Mouse (Mus musculus) telencephalon, adult 2 months (tissue): ENCODE results near the gene Ccl17.

Source experiments
- DNase-seq: peaks from one replicate; pipeline ENCODE4 v3.0.0-alpha.2; 2011; ENCODE audit warnings: low read depth, low spot score

Gene Ccl17

DNA sequence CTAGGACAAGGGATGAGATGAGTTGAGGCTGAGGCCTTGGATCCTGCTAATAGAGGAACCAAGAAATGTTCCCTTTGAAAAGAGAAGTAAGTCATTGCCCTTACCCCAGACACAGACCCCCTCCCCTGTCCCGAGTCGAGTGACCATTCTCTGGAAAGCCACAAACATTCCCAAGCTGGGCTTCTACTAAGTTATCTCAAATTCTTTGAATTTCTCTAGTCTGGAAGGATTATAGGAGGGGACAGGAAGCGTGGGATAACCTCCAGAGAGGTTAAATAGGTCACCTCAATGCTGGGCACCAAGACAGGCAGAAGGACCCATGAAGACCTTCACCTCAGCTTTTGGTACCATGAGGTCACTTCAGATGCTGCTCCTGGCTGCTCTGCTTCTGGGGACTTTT lies at the start of gene Ccl17:
TSS of gene Ccl17 (plus strand) at position 301 of the 400 bp plus-strand sequence.
- DNase-seq = no peak

DNA sequence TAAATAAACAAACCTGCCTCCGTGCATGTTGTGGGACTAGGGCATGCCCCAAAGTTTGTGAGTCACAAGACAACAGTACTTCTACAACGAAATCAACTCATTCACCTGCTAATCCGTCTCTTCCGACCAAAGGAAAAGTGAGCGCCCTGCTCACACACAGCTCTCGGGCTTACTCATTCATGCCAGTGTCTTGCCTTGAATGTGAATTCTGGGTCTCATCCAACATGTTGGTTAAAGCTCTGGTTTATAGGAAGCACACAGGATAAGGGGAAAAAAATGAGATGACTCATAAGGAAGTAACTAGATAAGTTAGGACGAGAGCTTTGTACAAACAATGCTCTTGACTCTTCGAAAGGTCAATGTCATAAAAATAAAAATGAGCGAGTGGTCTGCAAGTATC lies 43.2 kb upstream of the Ccl17 start:
- DNase-seq = no peak

DNA sequence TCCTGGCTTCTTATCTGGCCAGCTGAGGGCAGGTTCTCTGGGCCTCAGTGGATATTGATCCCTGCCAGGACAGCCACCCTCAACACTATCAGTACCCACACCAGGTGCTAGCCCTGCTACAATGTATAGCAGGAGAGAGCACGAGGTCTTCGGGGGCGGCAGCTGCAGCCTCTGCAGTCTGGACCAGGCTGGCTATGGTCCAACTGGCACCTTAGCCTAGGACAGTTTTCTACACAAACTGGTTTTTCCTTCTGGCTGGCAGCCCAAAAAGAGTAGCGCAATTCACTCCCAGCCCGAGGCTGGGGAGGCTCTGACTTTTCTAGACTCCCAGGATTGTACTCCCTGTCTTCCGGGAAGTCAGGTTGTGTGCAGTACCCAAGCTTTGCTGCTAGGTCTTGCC lies 39.3 kb upstream of the Ccl17 start:
- DNase-seq = no peak

DNA sequence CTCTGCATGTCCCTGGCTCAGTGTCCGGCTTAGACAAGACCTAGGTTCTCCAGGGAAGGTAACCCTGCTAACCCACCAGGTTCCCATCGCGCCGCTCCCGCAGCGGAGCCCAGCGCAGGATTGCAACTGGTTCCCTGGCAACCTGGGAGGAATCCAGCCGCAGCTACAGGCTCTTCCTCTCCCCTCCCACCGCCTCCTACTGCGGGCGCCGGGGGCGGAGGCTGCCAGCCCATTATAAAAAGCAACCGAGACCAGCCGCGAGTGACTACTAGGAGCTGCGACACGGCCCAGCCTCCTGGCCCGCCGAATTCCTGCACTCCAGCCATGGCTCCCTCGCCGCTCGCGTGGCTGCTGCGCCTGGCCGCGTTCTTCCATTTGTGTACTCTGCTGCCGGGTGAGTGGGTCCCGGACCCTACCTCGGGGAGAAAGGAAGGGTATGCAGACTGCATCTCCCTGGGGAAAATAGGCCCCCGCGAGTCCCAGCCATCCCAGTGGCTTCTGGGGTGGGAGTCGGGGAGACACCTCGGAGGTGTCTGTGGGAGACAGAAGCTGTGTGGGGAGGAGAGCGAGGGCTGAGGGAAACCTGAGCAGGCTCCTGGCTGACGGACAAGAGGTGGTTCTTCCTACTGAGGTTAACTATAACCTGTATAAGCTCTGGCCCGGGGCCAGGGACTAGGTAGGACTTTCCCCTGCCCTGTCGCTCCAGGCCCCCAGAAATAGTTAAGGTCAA lies 38.1 kb upstream of the Ccl17 start, which contains the start of gene Cx3cl1:
TSS of gene Cx3cl1 (plus strand) at position 69 of the 730 bp plus-strand sequence.
- DNase-seq = peak; percentile 80

DNA sequence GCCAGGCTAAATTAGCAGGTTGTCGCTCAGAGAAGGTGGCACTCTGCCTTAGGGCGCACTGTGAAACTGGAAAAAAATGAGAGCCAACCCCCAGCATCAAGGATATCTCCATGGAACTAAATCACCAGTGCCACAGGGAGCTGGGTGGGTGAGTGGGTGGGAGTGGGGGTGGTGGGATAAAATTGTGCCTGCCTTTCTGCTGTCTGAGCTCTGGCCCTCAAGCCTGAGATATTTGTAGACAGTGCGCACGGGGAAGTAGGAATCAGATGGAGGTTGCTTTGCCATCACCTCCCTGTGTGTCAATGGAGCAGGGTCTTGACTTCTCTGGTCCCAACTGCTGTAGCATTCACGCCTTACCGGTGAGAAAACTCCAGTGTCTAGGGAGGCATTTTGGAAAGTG lies 37.2 kb upstream of the Ccl17 start:
- peak; percentile 79 for DNase-seq

DNA sequence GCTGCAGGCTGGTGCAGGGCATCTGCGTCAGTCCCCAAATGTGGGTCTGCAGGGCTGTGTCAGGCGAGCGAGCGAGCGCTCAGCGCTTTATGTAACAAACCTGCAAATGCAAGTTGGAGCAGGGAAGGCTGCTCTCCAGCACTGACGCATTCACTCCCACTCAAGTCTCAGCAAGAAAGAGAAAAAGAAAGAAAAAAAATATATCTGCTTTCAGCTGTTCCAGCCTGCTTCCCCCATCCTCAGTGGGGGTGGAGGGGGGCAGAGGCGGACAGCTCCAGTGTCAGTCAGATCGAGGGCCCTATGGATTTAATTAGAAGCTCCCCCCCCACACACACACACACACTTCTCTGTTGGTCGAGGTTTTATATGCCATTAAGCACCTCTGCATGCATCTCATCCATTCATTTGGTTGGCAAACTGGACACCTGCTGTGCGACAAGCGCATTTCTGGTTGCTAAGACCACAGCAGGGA lies 36.5 kb upstream of the Ccl17 start:
- peak; percentile 97 for DNase-seq

DNA sequence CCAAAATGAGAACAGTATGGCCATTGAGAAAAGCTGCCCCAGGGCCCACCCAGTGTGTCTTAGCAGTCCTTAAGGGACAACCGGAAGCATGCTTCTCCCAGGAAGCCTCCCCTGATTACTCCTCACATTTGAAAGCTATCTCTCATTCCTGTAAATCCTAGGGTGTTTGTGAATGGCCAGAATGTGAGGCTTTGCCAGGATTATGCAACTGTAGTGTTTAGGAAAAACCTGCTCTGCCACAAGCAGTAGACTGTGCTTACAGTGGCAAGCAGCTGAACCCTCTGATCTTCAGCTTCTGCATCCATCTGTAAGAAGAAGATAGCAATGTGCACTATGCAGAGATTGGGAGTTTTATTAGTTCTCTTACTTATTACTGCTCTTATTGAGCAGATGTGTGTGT lies 35.7 kb upstream of the Ccl17 start:
- DNase-seq = no peak

DNA sequence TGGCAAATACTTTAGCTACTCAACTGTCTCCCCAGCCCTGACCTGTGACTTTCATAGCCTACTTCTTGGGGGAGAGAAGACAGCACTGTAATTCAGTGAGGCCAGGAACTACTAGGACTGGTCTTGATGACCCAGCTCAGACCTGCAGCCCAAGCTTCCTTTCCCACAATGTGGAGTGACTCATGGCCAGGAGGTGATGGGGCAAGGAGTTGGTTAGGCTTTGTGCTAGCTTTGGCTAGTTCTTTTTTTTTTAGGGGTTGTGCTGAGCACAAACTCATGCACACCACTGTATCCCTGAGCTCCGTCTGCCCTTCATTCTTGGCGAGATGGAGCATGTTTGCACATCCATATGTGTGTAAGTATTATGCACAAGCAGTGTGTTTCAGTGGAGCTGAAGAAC lies 33.9 kb upstream of the Ccl17 start:
- no peak for DNase-seq

DNA sequence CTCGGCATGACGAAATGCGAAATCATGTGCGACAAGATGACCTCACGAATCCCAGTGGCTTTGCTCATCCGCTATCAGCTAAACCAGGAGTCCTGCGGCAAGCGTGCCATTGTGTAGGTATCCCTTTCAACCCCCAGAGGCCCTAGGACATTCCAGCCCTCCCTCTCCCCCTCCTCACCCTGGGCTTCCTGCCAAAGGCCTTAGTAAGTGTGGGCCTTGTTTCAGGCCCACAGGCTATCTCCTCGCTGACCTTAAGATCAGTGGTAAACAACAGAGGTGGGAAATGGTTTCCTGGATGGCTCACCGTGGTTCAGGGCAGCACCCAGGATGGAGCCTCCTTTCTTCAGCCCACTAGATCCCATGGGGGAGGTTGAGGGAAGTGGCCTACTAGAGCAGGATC lies 32.2 kb upstream of the Ccl17 start:
- DNase-seq = no peak

DNA sequence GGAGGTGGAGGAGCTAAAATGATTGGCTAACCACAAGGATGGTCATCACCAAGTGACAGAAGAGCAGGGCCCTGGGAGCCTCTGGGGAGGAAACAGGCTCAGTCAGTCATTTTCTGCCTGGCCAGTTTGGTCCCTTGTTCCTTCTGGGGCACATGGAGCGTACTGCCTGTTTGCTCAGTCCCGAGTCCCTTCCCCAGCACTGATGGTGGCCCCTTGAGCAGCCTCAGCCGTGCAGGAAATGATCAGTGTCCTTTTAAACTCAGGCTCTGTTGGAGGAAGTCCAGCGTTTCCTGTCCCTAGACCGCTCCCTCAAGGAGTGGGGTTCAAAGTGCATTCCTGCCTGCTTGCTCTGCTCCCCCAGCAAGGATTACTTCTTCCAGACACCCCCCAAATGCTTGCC lies 31.8 kb upstream of the Ccl17 start:
- no peak for DNase-seq

DNA sequence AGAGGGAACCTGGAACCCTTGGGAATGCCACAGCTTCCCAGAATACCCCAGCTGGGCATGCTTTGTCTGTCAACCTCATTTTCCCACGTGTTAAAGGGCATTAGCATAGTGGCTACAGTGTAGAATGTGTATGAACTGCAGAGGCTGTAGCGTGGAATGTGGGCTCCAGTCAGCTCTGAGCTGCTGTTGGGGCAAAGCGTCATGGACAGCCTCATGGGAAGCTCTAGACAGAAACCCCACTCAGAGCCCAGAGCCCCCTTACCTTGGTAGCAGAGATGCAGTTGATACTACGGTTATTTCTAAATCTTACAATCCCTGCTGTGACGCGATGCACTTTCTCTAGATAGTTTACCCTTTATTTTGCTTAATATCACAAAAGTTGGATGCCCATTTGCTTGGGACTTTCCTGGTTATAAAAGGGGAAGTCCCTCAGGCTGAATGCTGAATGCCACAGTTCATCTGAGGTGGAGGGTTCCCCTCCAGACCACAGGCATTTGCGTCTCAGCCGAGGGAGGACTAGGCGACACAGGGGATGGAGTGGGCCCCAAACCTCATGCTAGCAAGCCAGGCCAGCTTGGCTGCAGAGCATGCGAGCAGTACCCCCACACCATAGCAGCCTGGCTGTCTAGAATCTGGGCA lies 31.2 kb upstream of the Ccl17 start:
- no peak for DNase-seq

DNA sequence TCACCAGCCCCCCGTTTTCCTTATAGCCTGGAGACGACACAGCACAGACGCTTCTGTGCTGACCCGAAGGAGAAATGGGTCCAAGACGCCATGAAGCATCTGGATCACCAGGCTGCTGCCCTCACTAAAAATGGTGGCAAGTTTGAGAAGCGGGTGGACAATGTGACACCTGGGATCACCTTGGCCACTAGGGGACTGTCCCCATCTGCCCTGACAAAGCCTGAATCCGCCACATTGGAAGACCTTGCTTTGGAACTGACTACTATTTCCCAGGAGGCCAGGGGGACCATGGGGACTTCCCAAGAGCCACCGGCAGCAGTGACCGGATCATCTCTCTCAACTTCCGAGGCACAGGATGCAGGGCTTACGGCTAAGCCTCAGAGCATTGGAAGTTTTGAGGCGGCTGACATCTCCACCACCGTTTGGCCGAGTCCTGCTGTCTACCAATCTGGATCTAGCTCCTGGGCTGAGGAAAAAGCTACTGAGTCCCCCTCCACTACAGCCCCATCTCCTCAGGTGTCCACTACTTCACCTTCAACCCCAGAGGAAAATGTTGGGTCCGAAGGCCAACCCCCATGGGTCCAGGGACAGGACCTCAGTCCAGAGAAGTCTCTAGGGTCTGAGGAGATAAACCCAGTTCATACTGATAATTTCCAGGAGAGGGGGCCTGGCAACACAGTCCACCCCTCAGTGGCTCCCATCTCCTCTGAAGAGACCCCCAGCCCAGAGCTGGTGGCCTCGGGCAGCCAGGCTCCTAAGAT lies 30.5 kb upstream of the Ccl17 start:
- DNase-seq = no peak

DNA sequence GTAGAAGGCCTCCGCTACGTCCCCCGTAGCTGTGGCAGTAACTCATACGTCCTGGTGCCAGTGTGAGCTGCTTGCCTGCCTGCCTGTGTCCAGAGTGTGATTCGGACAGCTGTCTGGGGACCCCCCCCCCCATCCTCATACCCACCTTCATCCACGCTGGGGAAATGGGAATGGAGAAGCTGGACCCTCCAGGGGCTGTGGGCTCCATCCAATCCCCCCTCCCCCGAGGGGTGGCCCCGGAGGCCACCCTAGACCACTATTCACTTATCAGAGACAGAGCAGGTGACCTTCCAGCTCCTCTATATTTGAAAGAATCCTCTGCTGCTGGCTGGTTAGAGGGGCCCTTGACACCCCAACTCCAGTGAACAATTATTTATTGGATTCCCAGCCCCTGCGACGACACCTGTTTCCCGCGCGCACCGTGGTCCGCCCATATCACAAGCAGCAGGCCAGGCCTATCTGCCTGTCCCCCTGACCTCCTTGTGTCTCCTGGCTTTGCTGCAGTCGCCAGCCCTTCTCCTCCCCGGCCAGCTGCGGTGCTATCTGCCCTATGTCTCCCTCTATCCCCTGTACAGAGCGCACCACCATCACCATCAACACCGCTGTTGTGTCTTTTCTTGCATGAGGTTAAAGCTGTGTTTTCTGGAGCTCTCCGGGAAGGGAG lies 29.6 kb upstream of the Ccl17 start:
- no peak for DNase-seq

DNA sequence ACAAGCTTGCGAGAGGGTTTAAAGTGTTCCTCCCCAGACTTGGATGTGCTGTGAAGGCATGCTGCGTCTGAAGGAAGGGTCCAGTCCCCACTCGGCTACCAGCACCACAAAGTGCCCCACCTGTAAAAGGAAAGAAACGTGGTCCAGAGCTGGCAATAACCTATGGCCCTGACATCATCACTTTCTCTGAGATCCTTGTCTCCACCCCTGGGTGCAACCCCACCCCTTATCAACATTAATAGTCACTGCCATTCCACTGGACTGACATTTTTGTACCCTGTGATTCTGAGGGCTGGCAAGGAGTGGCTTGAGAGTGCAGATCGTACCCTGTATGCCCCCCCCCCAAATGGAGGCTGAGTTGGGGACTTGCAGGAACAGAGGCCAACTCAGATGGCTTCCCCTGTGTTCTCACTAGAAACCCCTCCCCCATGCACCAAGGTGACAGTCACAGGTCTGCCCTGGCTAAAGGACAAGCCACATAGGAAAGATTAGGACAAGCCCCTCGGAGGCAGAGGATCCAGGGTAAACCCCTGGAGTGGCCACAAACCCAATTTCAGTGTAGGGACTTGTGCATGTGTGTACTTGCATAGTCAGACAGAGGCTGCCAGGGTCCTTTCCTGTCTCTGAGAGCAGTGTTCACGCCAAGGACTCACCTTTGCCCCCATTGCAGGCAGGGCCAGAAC lies 29.0 kb upstream of the Ccl17 start:
- no peak for DNase-seq

DNA sequence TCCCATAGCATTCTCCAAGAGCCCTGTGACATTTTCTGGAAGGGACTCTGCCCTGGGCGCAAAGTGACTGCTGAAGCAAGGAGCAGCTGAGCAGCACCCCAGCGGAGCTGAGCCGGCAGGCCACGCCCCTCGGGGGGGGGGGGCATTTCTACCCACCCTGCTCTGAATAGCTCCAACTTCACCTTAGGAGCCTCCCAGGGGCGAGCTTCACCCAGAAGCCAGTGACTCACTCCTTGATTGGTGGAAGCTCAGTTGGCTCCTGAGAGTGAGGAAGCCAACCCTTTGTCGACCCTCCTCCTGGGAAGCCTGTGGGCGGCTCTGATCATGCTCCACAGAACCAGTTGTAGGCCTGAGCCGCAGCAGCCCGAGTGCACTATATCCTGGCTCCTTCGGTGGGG lies 28.4 kb upstream of the Ccl17 start:
- DNase-seq = no peak

DNA sequence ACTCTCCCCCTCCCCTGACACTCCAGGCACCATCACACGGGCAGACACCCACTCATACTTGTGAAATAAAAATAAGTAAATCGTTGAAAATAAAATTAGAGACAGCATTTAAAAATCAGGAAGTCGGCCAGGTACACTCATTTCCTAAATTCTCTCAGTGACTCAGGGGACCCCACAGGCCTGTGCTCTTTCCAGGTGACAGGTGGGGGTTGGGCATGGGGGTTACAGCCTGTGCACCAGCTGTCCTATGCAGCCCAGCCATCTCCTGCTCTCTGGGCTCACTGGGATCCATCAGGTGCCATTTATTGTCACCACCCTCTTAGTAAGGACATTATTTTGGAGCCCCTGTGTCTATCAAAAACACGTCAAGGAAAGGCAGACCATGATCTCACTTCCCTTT lies 26.4 kb upstream of the Ccl17 start:
- DNase-seq = no peak

DNA sequence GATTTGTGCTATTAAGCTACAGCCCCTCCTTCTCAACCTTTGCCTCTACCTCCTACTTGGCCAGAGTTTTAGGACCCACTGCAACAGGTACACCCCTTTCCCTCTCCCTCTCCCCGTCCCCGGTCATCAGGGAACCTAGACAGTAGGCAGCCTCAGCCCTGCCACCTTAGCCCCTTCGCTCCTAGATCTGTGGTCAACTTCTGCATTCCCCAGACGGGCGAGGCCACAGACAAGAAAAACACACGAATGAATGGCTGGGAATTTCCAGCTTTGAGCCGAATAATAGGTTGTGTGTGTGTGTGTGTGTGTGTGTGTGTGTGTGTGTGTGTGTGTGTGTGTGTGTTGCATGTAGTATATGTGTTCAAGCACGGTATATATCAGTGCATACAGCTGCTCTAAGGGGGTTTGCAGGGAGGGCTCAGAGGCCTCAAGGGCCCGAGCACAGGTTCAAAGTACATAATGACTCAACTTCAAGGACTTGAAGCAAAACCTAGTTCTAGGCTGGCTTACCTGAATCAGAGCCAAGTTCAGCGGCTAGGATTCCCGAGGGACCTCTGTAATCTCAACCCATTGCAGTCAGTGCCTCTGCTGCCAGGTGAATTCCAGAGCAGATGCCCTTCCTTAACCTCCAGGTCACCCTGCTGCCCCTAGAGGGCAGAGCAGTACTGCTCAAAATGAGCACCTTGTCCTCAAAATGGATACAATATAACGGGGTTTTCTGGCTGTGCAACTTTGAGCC lies 24.8 kb upstream of the Ccl17 start:
- DNase-seq = no peak

DNA sequence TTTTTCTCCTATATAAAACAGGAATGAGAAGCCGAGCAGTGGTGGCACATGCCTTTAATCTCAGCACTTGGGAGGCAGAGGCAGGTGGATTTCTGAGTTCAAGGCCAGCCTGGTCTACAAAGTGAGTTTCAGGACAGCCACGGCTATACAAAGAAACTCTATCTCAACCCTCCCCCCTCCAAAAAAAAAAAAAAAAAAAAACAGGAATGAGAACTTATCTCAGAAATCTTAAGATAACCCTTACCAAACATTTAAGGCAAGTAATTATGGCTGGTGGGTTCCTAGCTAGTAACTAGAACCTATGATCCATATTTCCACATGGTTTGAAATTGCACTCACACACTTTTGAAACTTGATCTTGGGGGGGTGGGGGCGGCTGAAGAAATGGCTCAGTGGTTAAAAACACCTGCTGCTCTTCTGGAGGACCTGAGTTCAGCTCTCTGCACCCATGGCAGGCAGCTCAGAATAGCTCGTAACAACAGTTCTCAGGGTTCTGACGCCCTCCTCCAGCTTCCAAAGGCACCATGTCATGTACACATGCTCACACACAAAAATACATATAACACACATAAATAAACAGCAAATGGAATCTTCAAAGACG lies 24.2 kb upstream of the Ccl17 start:
- DNase-seq = no peak

DNA sequence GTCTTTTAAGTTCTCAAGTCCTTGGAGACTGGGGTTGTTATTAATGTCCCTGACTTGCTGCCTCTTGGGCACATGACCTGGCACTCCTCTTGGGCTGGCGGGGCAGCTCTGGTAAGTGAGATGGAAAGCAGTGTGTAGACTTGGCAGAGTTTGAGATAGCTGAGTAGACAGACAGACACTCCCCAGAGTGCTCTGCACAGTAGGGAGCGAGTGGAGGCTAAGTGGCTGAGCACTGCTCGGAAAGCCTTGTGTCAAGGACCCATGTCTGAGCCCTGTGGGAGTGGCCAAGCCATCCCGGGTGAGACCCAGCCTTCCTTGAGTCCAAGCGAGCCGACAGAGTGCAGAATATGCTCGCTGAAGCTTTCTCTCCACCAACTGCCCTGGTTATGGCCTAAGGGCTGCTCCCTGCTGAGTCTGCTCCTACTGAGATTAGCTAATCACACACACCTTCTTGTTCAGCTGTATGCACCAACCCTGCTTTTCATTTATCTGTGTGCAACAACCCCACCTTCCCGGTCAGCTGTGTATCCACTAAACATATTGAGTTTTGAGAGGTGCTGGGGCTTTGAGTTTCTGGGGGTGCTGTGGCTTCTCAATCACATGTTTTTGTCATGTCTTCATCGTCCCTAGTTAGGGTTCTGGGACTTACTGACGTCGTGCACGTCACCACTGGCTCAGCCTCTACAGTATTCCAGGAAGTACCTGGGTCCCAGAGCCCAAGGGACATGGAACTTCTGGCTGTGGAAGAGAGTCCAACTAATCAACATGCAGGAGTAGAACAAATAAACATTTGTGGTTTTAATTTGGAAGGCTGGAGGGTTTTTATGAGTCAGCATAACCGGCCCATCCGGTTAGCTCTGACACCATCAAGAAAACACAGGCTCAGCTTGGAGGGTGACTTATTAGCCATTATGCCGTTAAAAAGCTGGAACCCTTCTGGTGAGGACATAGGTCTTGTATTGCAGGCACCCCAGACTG lies 22.4 kb upstream of the Ccl17 start:
- no peak for DNase-seq
